Mouse (Mus musculus): Measurements from ENCODE around the gene Cd3eap. TPM values are rescaled to one million over a fixed set of nuclear protein-coding genes. Genes with fewer than 3 reads are reported as not detected.

The Cd3eap gene
- polyA plus RNA-seq, 2 experiments = 6.7 to 7.8 TPM

DNA sequence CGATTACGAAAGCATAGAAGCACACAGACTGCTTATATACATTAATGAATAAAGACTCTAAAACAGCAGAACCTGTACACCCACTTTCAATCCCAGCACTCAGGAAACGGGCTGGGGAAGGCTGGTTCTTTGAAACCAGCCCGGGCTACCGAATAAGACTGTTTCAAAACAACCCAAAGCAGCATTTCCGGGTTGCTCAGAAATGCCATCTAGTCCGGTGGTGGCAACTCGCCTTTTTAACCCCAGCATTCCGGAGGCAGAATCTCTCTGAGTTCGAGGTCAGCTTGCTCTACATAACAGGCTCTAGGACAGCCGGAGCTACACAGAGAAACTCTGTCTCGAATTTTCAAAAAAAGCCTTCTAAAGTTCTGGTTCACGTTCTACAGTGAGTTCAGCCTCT lies 649 bp downstream of the Cd3eap start:
- Histone ChIP-seq H3K9me3 (ENCODE audit: control insufficient read depth, low read length) (no peaks in the 10 kb centered on the region), H3K4me3 (ENCODE audit: insufficient read depth in 1 of 2, low read depth in 2 of 2, low read length in 2 of 2) (peak overlapping the region; percentile 71 to 76), H3K27ac (no peak overlapping the region), H3K4me2 (ENCODE audit: low read depth) (peak overlapping the region; percentile 100), H3K27me3 (ENCODE audit: control insufficient read depth, insufficient read depth, low read length) (no peaks in the 10 kb centered on the region), H3K4me1 (replicated peaks; ENCODE audit: control insufficient read depth in 2 of 2, insufficient read depth in 2 of 2, low read length in 1 of 2) (peaks cover 19 to 27% of the 10 kb centered on the region in 2 experiments), H3K9ac (replicated peaks) (peak overlapping the region; percentile 64), H3K36me3 (replicated peaks; ENCODE audit: control insufficient read depth, insufficient read depth, low read depth) (peaks cover 5% of the 10 kb centered on the region; the same call in 1 of the 2 replicates)
- no peak for DNase-seq (ENCODE audit: low read depth in 3 of 3, low spot score in 3 of 3)
- TF ChIP-seq CTCF (IDR thresholded peaks at IDR 0.05; ENCODE audit: low read depth) (no peak), EP300 (IDR thresholded peaks at IDR 0.05; ENCODE audit: low read depth) (no peak)
- 11% methylated on average over 13 of the region's 13 CpGs for WGBS (ENCODE audit: insufficient replicate concordance)
- ATAC-seq (ENCODE audit: insufficient read depth) = no peak

- Histone ChIP-seq H3K4me2 (ENCODE audit: low read depth) (peak overlapping the region; percentile 100), H3K4me1 (replicated peaks; ENCODE audit: control insufficient read depth in 2 of 2, insufficient read depth in 2 of 2, low read length in 1 of 2) (peaks cover 19 to 27% of the 10 kb centered on the region in 2 experiments), H3K27me3 (ENCODE audit: control insufficient read depth, insufficient read depth, low read length) (no peaks in the 10 kb centered on the region), H3K36me3 (replicated peaks; ENCODE audit: control insufficient read depth, insufficient read depth, low read depth) (peaks cover 5% of the 10 kb centered on the region; the same call in 1 of the 2 replicates), H3K27ac (no peak overlapping the region), H3K4me3 (ENCODE audit: insufficient read depth in 1 of 2, low read depth in 2 of 2, low read length in 2 of 2) (no peak overlapping the region), H3K9me3 (ENCODE audit: control insufficient read depth, low read length) (no peaks in the 10 kb centered on the region), H3K9ac (replicated peaks) (no peak overlapping the region)
- 78% methylated on average over 25 of the region's 25 CpGs for WGBS (ENCODE audit: insufficient replicate concordance)
- no peak for DNase-seq (ENCODE audit: low read depth in 3 of 3, low spot score in 3 of 3)
- ATAC-seq (ENCODE audit: insufficient read depth) = no peak
- TF ChIP-seq EP300 (IDR thresholded peaks at IDR 0.05; ENCODE audit: low read depth) (no peak), CTCF (IDR thresholded peaks at IDR 0.05; ENCODE audit: low read depth) (no peak)
These were observed 1.6 kb downstream of the Cd3eap start for GRCm38 (mm10) chr7:19357381-19358375.

DNA sequence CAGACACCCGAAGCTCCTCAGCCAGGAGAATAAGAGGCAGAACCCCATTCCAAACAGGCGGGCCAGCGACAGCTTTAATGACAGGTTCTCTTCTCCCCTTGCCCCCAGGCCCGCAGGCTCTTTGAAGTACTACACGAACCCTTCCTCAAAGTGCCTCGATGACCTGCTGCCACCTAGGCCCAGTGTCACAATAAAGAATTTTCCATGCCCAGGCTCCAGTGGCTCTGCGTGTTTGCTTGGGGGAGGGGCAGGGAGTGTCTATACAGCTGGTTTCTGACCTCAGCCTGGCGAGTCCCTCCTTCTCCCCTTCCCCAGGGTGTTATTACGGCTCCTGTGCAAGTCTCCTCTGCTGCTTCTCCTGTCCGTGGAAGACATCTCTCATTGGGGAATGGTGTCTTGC lies 3.0 kb downstream of the Cd3eap start:
- peaks cover 5% of the 10 kb centered on the region; the same call in 1 of the 2 replicates for H3K36me3 ChIP-seq (replicated peaks; ENCODE audit: control insufficient read depth, insufficient read depth, low read depth)
- H3K9me3 ChIP-seq (ENCODE audit: control insufficient read depth, low read length) = no peaks in the 10 kb centered on the region
- no peak overlapping the region for H3K4me3 ChIP-seq (ENCODE audit: insufficient read depth in 1 of 2, low read depth in 2 of 2, low read length in 2 of 2)
- no peak overlapping the region for H3K4me2 ChIP-seq (ENCODE audit: low read depth)
- ATAC-seq (ENCODE audit: insufficient read depth) (no peak), DNase-seq (ENCODE audit: low read depth in 3 of 3, low spot score in 3 of 3) (no peak)
- no peak overlapping the region for H3K27ac ChIP-seq
- peaks cover 10 to 18% of the 10 kb centered on the region in 2 experiments for H3K4me1 ChIP-seq (replicated peaks; ENCODE audit: control insufficient read depth in 2 of 2, insufficient read depth in 2 of 2, low read length in 1 of 2)
- no peak for TF ChIP-seq EP300 (IDR thresholded peaks at IDR 0.05; ENCODE audit: low read depth)
- no peak for TF ChIP-seq CTCF (IDR thresholded peaks at IDR 0.05; ENCODE audit: low read depth)
- H3K9ac ChIP-seq (replicated peaks) = no peak overlapping the region
- WGBS (ENCODE audit: insufficient replicate concordance) = 64% methylated on average over 10 of the region's 10 CpGs
- H3K27me3 ChIP-seq (ENCODE audit: control insufficient read depth, insufficient read depth, low read length) = no peaks in the 10 kb centered on the region

GRCm38 (mm10) chr7:19354991-19355390 lies 4.3 kb downstream of the Cd3eap start:
- no peak overlapping the region for H3K27ac ChIP-seq
- H3K9ac ChIP-seq (replicated peaks) = no peak overlapping the region
- WGBS (ENCODE audit: insufficient replicate concordance) = 89% methylated on average over 5 of the region's 5 CpGs
- H3K36me3 ChIP-seq (replicated peaks; ENCODE audit: control insufficient read depth, insufficient read depth, low read depth) = peaks cover 5% of the 10 kb centered on the region; the same call in 1 of the 2 replicates
- H3K4me2 ChIP-seq (ENCODE audit: low read depth) = no peak overlapping the region
- no peak for ATAC-seq (ENCODE audit: insufficient read depth)
- no peaks in the 10 kb centered on the region for H3K9me3 ChIP-seq (ENCODE audit: control insufficient read depth, low read length)
- H3K27me3 ChIP-seq (ENCODE audit: control insufficient read depth, insufficient read depth, low read length) = no peaks in the 10 kb centered on the region
- H3K4me3 ChIP-seq (ENCODE audit: insufficient read depth in 1 of 2, low read depth in 2 of 2, low read length in 2 of 2) = no peak overlapping the region
- DNase-seq (ENCODE audit: low read depth in 3 of 3, low spot score in 3 of 3) = no peak
- no peak for TF ChIP-seq CTCF (IDR thresholded peaks at IDR 0.05; ENCODE audit: low read depth)
- TF ChIP-seq EP300 (IDR thresholded peaks at IDR 0.05; ENCODE audit: low read depth) = no peak
- H3K4me1 ChIP-seq (replicated peaks; ENCODE audit: control insufficient read depth in 2 of 2, insufficient read depth in 2 of 2, low read length in 1 of 2) = peaks cover under 1 to 7% of the 10 kb centered on the region in 2 experiments; a peak in 3 of 4 replicates

DNA sequence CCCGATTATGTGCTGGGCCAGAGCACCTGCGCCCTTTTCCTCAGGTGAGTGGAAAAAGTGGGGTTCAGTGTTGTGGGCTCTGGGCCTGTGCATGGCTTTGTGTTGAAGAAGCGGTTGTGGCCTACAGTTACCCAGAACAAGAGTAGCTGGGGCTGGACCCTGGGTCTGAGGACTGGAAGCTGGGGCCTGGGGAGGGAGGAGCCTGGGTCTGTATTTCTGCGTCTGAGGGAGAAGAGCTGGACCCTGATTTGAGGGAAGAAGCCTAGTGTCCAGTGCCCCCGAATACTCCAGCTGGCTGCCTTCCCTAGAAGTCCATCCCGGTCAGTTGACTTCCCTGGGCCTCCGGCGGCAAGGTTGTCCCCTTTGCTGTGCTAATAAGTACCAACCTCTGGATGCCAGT lies 9.1 kb downstream of the Cd3eap start:
- H3K36me3 ChIP-seq (replicated peaks; ENCODE audit: control insufficient read depth, insufficient read depth, low read depth) = no peaks in the 10 kb centered on the region
- DNase-seq (ENCODE audit: low read depth in 3 of 3, low spot score in 3 of 3) (no peak), ATAC-seq (ENCODE audit: insufficient read depth) (no peak)
- no peaks in the 10 kb centered on the region for H3K9me3 ChIP-seq (ENCODE audit: control insufficient read depth, low read length)
- 80% methylated on average over 8 of the region's 8 CpGs for WGBS (ENCODE audit: insufficient replicate concordance)
- no peak for TF ChIP-seq CTCF (IDR thresholded peaks at IDR 0.05; ENCODE audit: low read depth)
- TF ChIP-seq EP300 (IDR thresholded peaks at IDR 0.05; ENCODE audit: low read depth) = no peak
- peaks cover 0 to 6% of the 10 kb centered on the region in 2 experiments; a peak in 3 of 4 replicates for H3K4me1 ChIP-seq (replicated peaks; ENCODE audit: control insufficient read depth in 2 of 2, insufficient read depth in 2 of 2, low read length in 1 of 2)
- H3K27me3 ChIP-seq (ENCODE audit: control insufficient read depth, insufficient read depth, low read length) = no peaks in the 10 kb centered on the region
- no peak overlapping the region for H3K4me2 ChIP-seq (ENCODE audit: low read depth)
- H3K9ac ChIP-seq (replicated peaks) = no peak overlapping the region
- no peak overlapping the region for H3K27ac ChIP-seq
- no peak overlapping the region for H3K4me3 ChIP-seq (ENCODE audit: insufficient read depth in 1 of 2, low read depth in 2 of 2, low read length in 2 of 2)

All from liver, embryonic 14.5 days (tissue).